Mouse (Mus musculus): ENCODE data around the gene Ccm2l.

The Ccm2l gene

DNA sequence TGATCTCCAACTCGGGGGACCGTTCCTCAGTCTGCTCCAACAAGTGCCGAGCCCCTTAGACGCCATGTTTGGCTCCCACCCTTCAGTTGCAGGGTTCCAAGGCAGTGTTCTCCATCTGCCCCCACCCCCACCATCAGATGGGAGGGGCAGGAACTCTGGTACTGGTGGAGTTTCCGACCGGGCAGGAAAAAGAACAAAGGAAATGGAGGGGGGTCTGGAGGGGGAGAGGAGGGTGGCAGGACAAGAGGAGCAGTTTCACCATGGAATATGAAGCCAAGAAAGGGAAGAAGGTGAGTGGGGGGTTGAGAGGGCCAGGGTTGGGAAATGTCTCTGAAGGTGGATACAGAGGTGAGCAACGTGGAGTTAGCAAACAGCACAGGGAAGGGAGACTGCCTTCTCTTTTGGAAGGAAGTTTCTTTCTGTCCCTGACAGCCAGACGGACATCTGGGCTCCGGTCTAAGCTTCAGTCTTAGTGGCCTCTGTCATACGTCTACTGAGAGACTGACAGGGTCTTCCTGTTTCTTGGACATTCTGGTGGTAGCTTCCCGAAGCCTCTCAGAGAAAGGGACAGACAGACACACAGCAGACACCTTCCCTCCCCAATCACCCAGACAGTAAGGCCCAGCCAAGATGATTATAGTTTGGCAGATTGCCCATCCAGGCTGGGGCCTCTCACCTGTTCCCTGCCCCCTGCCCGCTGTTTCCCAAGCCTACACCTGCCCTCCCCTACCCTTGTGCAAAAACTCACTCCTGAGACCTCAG lies at the start of gene Ccm2l:
Gene Ccm2l, plus strand, starts transcription at position 209 of the 762 bp plus-strand sequence.
- DNase-seq: no peak

DNA sequence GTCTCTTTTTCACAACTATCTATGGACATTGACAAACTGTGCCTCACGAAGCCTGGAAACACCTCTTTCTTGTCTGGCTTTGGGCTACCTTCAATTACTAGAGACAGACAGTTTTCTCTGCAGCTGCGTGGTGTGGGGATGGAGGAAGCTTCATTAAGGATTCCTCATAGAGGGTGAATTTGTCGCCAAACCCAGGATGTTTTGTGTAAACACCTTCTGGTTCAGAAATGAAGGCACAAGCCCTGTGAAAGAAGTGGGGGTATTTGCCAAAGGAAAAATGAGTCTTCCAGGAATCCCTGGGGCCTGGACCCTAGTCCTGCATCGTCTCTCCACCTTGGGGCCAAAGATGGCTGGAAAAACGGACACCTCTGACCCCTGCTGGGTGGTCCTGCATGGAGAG lies 49.0 kb upstream of the Ccm2l start:
- peak in 1 of 2 experiments; percentile 12 for DNase-seq

DNA sequence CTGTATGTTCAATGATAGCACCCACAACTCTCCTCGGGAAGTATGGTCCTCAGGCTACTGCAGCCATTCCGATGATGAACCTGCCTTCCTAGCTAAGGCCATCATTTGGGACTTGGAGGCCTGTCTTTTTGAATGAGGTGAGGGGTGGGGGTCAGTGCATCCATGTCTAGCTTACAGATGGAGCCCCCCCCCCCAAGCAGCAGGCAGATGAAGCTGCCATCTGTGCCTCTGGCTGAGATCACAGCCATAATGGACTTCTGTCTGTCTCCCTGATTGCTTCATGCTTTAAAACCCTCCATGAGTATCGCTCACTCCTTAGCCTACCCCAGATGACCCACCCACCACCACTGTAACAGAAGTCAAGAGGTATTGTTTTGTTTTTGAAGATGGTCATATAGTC lies 46.4 kb upstream of the Ccm2l start:
- DNase-seq: peak in 1 of 2 experiments; percentile 34

DNA sequence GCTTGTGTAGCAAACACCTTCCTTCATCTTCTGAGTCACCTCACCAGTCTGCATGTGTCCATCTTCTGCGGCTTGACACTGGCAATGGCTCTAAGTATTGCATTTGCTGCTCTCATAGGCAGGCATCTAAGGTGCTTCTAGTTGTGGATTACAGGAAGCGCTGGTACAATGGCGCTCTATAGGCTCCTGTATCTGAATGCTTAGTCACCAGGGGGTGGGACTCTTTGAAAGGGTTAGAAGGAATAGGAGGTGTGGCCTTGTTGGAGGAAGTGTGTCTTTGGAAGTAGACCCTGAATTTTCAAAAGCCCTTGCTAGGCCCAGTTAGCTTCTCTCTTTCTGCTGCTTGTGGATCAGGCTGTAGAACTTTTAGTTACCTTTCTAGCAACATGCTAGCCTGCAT lies 44.6 kb upstream of the Ccm2l start:
- peak in 1 of 2 experiments; percentile 4 for DNase-seq

DNA sequence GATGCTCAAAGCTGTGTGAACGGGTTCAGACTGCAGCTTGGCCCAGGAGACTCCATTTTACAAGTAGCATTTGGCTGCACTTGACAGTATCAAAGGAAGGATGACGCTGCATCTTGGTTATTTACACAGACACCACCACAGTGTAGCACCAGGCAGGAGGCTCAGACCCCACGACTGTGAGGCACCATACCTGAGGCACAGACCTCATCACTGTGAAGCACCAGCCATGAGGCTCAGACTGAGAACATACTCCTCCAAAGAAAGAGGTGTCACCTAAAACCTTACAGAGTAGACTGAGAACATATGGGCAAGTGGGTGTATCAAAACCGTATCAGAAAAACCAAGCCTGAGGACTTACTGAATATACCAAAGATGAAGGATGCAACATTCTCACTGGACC lies 42.9 kb upstream of the Ccm2l start:
- peak in 1 of 2 experiments; percentile 12 for DNase-seq

DNA sequence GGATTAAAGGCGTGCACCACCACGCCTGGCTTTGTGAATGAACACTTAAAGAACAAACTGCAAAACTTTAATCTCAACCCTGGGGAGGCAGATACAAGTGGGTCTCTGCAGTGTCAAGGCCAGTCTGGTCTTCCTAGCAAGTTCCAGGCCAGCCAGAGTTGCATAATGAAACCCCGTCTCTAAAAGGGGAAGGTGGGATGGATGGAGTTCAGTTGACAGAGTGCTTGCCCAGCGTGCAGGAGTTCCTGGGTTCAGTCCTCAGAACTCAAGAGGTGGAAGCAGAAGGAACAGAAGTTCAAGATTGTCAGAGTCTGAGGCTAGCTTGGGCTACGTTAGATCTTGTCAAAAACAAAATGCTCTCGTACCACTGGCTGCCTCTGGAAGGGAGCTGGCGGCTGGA lies 39.7 kb upstream of the Ccm2l start:
- peak in 1 of 2 experiments; percentile 6 for DNase-seq

DNA sequence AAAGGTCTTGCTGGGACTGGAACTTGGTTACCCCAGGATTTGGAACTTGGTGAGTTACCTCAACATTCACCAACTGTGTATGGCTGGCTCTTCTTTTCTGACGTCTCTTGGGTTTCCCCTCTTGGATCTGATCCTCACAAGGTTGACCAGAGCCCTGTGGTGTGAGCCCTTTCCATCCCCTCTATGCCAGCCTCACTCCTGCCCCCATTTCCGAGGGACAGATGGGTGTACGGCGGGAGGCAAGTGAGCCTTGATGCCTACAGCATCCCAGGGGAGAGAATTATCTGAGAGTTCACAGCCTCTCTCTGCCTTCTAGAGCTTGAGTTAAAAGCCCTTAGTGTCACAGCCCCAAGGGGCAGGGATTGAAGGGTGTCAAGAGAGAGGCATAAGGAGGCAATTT lies 38.3 kb upstream of the Ccm2l start:
- DNase-seq: peak in 1 of 2 experiments; percentile 70

DNA sequence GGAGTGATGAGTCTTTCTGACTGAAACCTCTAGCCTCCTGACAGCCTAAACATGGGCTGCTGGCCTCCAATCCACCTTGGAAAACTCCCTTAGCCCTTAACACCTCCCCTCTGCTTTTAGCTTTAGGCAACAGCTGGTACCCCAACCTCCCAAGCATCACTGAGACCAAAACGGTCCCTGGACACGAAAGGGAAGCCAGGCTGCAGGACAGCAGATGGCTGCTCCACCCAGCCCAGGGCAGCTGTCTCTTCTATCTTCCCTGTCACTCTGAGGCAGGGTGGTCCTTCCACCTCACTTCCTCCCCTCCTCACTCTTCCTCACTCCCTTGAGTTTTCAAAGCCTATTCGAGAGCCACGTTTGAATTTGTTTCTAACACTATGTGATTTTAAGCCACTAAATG lies 35.3 kb upstream of the Ccm2l start:
- DNase-seq: peak in 1 of 2 experiments; percentile 57

DNA sequence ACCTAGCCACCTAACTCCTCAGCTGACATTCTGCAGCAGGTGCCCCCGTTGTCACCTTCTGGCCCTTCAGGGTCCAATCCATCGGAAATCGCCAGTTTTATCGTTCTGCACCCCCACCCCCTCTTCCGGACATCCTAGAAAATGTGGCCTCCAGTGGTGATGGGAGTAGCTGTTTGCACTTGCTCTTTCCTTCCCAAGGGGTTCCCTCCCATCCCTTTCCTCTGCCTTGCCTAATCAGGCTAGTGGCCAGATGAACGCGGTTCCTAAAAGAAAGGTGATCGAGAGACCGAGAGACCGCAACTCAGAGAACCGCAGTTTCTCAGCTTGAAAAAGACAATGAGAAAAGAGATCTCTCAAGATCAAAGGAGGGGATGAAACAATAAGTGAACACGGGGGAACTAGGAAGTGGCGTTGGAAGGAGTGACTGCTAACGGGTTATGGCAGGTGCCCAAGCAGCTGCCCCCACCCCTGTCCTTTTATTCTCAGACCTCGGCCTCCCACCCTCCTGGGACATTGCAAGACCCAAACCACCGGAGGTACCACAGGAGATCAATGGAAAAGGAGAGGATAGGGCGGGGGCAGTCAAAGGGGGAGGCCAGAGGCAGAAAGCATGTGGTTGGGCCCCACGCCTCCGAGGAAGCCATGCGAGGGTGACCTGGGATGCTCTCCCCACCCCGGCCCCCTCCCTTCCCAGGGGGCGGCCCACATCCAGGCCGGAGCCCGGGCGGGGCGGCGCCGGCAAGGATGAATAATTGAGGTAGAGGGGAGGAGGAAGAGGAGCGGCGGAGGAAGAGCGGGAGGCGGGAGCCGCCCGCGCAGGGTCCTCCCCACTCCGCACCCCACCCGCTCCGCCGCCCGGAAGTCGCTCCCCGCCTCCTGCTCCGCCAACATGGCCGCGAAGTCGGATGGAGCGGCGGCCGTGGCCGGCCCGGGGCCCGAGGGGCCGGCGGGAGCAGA lies 34.4 kb upstream of the Ccm2l start, which contains the start of gene Xkr7:
Gene Xkr7, plus strand, starts transcription at position 727 of the 957 bp plus-strand sequence.
- DNase-seq: peak; percentile 79 to 84

DNA sequence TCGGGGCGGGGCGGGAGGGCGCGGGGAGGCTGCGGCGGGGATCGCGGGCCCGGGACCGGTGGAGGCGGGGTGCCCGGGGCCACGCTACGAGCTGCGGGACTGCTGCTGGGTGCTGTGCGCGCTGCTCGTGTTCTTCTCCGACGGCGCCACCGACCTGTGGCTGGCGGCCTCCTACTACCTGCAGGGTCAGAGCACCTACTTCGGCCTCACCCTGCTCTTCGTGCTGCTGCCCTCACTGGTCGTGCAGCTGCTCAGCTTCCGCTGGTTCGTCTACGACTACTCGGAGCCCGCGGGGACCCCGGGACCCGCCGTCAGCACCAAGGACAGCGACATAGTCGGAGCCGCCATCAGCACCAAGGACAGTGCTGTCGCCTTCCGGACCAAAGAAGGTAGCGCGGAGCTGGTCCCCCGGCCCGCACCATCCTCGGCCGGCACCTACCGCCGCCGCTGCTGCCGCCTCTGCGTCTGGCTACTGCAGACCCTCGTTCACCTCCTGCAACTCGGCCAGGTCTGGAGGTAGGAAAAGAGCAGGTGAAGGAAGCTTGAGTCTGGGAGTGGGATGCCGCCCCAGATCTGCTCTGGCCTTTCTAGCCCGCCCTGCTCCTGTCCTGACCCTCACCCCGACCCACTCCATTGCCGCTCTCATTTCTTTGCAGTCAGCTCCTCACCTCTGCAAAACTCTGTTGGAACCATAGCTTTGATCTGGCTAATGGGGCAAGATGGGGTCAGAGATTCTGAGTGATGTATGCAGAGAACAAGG lies 33.5 kb upstream of the Ccm2l start:
- peak; percentile 64 to 69 for DNase-seq

DNA sequence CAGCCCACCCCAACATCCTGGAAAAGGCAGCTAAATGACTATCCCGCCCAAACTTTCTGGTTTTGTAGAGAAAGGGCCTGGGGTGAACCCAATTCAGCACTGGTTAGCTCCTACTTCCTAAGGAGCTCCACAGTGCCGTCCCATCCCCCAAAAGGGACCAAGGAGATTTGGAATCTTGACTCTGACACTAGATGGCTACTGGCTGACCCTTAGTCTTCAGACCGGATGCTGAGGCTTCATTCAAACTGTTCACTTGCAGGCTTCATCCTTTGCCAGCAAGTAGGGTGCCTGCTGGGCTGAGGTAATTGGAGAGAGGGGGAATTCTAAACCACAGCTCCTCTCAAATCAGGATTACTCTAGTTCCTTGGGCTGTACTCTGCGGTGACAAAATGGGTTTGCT lies 32.8 kb upstream of the Ccm2l start:
- DNase-seq: peak; percentile 61 to 66

DNA sequence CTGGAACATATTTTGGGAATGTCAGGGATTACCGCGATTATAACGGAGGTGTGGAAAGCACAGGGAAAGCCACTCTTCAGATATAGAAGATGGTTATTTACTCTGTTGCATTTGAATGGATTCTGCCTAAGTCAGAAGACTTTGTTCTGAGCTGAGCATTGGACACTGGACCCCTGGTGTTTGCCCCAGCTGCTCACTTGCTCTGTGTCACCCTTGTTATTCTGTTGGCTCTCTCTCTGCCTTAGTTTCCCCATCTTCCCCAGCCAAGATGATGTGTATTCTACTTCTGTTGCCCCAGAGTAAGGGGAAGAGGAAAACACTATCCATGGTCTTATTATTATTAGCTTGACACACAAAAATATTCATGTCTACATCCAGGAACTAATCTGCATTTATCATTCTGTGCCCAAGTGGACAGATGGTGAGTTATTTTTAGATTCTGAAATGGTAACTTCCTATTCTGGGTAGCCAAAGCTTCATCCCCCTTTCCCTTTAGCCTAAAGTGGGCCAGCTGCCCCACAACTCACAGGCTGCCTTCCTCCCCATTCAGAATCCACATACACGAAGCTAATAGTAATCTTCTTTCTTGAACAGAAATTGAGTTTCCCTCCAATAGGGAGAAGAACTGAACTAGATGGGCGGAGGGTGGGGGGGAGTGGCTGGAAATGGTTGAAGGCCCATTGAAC lies 32.1 kb upstream of the Ccm2l start:
- DNase-seq: peak; percentile 67 to 81

DNA sequence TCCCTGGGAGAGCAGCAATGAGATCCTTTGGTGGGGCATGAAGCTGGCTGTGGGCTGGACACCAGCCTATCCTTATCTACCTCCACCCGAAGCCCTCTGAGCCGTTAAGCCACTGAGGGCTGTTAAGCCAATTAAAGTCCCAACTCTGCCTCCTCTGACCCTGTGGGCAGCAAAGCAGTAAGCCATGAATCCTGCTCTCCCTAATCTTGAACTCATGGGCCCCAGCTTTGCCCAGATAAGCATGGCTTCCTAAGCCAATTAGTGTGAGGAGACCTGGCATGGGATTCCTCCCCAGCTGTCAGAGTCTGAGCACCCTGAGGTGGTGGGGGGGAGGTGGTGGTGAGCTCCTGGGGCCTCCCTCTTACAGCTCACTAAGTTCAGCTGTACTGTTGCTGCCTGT lies 29.1 kb upstream of the Ccm2l start:
- DNase-seq: no peak

DNA sequence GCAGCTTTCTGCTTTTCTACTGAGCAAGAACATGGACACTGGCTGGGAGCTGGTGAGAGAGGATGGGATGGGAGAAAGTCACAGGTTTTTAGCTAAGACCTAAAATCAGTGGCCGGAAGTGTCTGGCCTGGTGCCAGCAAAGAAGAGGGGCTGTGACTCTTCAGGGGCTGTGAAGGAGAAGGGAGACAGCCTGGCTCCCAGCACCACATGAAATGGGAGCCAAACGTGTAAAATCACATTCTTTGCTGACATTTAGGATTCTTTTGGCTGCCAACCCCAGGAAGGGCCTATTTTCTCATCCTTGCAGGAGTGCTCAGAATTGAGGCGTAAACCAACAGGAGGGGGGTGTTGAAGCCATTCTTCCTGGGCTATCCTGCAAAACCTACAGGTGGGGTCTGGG lies 21.9 kb upstream of the Ccm2l start:
- DNase-seq: peak; percentile 59 to 68

DNA sequence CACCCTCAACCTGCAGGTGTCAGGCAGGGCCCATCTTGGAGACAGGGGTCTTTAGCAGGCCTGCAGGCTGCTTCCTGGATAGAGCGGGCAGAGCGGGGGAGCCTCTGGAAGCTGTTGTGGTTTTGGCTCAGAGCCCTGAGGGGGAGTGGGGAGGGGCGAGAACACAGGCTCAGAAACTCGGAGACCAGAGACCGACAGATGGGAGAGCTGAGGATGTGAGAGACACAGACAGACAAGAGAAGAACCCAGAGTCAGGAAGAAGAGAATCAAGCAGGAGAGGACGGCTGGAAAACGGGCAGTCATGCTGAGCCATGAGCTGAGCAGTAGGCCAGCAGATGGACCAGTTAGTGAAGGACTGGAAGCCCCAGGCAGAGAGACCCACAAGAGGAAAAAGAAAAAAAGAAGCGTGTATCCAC lies 19.9 kb upstream of the Ccm2l start:
- DNase-seq: peak; percentile 75 to 77

DNA sequence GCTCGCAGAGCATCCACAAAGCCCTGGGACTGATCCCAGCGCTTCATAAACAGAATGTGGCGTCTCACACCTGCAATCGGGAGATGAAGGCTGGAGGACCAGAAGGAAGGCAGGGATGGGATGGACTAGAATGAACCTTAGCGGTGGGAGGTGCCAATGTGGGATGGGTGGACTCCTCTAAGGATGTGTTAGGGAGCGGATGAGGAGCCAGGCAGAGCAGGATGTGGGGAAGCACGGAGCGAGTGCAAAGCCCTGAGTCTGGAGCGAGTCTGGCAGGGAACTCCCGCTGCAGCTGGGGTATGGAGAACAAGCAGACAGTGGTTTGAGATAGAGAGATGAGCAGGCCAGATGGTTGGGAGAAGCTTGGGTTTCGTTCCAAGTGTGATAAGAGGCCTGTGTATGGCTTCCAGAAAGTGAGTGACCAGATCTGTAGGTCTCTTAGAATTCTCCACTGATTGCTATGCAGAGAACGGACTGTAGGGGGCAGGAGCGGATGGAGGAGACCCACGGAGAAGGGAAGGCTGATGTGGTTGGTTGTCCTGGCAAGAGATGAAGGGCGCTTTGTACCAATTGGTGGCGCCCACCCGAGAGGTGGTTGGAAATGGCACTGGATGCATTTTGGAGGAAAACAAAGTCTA lies 17.8 kb upstream of the Ccm2l start:
- peak; percentile 89 to 96 for DNase-seq

DNA sequence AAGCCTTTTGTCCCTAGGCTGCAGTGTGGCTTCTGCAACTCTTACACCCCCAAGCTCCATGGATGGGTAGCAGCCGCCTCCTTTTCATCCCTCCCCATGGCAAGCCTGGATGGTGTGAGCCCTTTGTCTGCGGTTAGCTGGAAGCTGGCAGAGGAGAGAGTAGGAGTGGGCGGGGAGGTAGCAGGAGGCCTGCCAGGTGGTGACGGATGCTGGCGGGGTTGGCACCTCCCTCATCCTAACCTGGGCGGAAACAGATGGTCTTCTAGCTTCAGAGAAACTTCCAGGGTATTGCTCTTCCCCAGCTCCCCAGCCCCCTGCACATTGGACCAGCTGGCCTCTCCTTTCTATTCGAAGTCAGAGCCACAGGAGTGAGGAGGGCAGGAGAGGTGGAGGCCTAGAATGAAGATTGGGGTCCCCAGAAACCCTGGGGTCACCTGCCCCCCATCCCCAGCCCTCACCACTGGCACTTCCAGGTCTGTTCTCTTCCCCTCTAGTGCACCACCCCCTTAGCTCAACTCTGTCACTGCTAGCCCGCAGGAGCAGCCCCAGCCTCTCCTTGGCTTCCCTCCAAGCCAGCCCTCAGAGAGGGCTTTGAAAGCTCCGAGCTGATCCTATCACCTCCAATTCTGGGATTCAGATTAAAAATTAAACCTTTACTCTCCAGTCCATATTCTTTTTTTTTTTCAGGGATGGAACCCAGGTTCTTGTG lies 16.3 kb upstream of the Ccm2l start:
- peak; percentile 96 to 98 for DNase-seq

DNA sequence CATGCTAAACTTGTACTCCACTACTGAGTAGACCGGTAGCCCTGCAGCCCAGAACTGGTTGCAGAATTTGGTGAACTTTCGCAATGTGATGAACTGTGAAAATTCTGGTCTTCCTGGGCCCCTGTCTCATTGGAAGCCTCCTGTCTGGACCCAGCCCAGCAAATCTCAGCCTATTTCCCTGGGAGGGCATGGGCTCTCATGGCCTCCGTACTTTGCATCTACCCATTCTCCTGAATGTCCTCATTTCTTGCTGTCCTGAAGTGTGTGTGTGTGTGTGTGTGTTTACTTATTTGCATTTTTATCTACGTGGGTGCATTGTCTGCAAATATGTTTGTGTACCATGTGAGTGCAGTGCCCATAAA lies 15.8 kb upstream of the Ccm2l start:
- peak in 1 of 2 experiments; percentile 52 for DNase-seq

DNA sequence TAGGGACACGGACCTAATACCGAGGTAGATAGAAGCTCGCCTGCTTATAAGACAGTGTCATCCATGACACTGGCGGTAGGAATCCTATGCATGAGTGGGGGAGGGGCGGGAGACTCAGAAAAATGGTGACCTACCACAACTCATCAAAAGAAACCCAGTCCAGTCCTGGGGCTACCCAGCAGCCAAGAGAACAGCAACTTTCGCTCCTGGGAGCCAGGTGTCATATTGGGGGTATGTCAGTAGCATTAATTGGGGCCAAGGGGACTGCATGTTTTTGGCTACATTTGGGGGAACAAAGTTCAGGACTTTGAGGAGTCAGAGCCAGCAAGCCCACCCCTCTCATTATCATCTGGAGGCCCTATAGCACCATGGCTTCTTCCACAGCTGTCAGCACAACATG lies 14.7 kb upstream of the Ccm2l start:
- peak in 1 of 2 experiments; percentile 41 for DNase-seq

DNA sequence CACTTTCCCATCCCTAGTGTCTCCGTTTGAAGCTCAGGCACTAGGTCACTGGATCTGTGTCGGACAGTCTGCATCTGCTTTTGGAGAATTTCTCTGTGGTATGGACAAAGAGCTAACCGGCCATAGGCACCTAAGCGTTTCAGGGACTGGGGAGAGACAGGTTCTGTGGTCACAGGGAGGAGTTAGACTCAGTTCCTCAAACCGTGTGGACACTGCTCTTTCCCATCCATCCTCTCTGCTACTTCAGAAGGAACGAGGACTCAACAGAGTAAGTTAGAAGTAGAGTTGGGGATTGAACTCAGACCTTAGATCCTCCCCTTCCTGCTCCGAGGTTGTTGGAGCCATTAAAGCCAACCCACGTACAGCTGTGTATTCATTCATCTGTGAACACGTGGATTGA lies 14.2 kb upstream of the Ccm2l start:
- no peak for DNase-seq

Measured in cerebellum, postnatal 14 days (tissue).